Mouse (Mus musculus): Measurements from ENCODE around the gene Gm3424. TPM values are rescaled to one million over a fixed set of nuclear protein-coding genes. Genes with fewer than 3 reads are reported as not detected.
"Not testable (repeated sequence)": the region's sequence is repeated elsewhere in the genome, so short reads cannot be mapped to it uniquely, and the experiment has no call there.

Gene Gm3424
- not detected in 2 replicates for polyA plus RNA-seq (2015; fragmentation: Nextera tagmentation; extraction: Ambion mirVana)

- WGBS, result no CpG with 5 or more reads among the region's 3 CpGs
- not testable (repeated sequence) for H3K4me1 ChIP-seq (ENCODE audit: control insufficient read depth, insufficient read depth, low read length)
Measured at GRCm38 (mm10) chr14:5830229-5830628, at the start of gene Gm3424. Gene Gm3424 (minus strand): TSS chr14:5830329.

GRCm38 (mm10) chr14:5879791-5880190, 49.7 kb upstream of the Gm3424 start:
- WGBS, result 6% methylated on average over 18 of the region's 28 CpGs
- Histone ChIP-seq H3K4me2 (ENCODE audit: low read depth, low read length) (peak overlapping the region; percentile 55), H3K4me3 (replicated peaks; ENCODE audit: low read length) (peak overlapping the region; percentile 38)
- H3K27ac ChIP-seq (ENCODE audit: low read length); H3K36me3 ChIP-seq (ENCODE audit: control insufficient read depth, insufficient read depth, low read length); H3K27me3 ChIP-seq (ENCODE audit: control insufficient read depth, insufficient read depth, low read length); H3K9ac ChIP-seq (ENCODE audit: low read length); ATAC-seq (ENCODE audit: insufficient read depth, low FRiP score); H3K9me3 ChIP-seq (replicated peaks; ENCODE audit: control insufficient read depth, low read length); H3K4me1 ChIP-seq (ENCODE audit: control insufficient read depth, insufficient read depth, low read length): not testable (repeated sequence)

More at GRCm38 (mm10) chr14:5830229-5830628, at the start of gene Gm3424:
- H3K4me3 ChIP-seq (replicated peaks; ENCODE audit: low read length); H3K36me3 ChIP-seq (ENCODE audit: control insufficient read depth, insufficient read depth, low read length); ATAC-seq (ENCODE audit: insufficient read depth, low FRiP score); H3K27me3 ChIP-seq (ENCODE audit: control insufficient read depth, insufficient read depth, low read length); H3K27ac ChIP-seq (ENCODE audit: low read length); H3K4me2 ChIP-seq (ENCODE audit: low read depth, low read length); H3K9ac ChIP-seq (ENCODE audit: low read length); H3K9me3 ChIP-seq (replicated peaks; ENCODE audit: control insufficient read depth, low read length): not testable (repeated sequence)

- not testable (repeated sequence) for H3K9me3 ChIP-seq (replicated peaks; ENCODE audit: control insufficient read depth, low read length); H3K9ac ChIP-seq (ENCODE audit: low read length); H3K4me3 ChIP-seq (replicated peaks; ENCODE audit: low read length); H3K36me3 ChIP-seq (ENCODE audit: control insufficient read depth, insufficient read depth, low read length); H3K4me1 ChIP-seq (ENCODE audit: control insufficient read depth, insufficient read depth, low read length); H3K4me2 ChIP-seq (ENCODE audit: low read depth, low read length); ATAC-seq (ENCODE audit: insufficient read depth, low FRiP score); H3K27me3 ChIP-seq (ENCODE audit: control insufficient read depth, insufficient read depth, low read length); H3K27ac ChIP-seq (ENCODE audit: low read length)
- 12% methylated on average over 5 of the region's 11 CpGs for WGBS
Measured at GRCm38 (mm10) chr14:5879136-5879535, 49.0 kb upstream of the Gm3424 start.

- WGBS, result 68% methylated on average over 3 of the region's 3 CpGs
- H3K4me1 ChIP-seq (ENCODE audit: control insufficient read depth, insufficient read depth, low read length); H3K4me2 ChIP-seq (ENCODE audit: low read depth, low read length); H3K27ac ChIP-seq (ENCODE audit: low read length); H3K4me3 ChIP-seq (replicated peaks; ENCODE audit: low read length); H3K27me3 ChIP-seq (ENCODE audit: control insufficient read depth, insufficient read depth, low read length); H3K36me3 ChIP-seq (ENCODE audit: control insufficient read depth, insufficient read depth, low read length); ATAC-seq (ENCODE audit: insufficient read depth, low FRiP score); H3K9me3 ChIP-seq (replicated peaks; ENCODE audit: control insufficient read depth, low read length); H3K9ac ChIP-seq (ENCODE audit: low read length): not testable (repeated sequence)
Measured at GRCm38 (mm10) chr14:5855911-5856310, 25.8 kb upstream of the Gm3424 start.

- WGBS, result no CpG with 5 or more reads among the region's 47 CpGs
- H3K9me3 ChIP-seq (replicated peaks; ENCODE audit: control insufficient read depth, low read length); H3K4me1 ChIP-seq (ENCODE audit: control insufficient read depth, insufficient read depth, low read length); H3K36me3 ChIP-seq (ENCODE audit: control insufficient read depth, insufficient read depth, low read length); H3K4me3 ChIP-seq (replicated peaks; ENCODE audit: low read length); ATAC-seq (ENCODE audit: insufficient read depth, low FRiP score); H3K27me3 ChIP-seq (ENCODE audit: control insufficient read depth, insufficient read depth, low read length); H3K4me2 ChIP-seq (ENCODE audit: low read depth, low read length); H3K27ac ChIP-seq (ENCODE audit: low read length); H3K9ac ChIP-seq (ENCODE audit: low read length): not testable (repeated sequence)
Measured at GRCm38 (mm10) chr14:5812699-5813356, 17.3 kb downstream of the Gm3424 start.

- H3K27me3 ChIP-seq (ENCODE audit: control insufficient read depth, insufficient read depth, low read length); H3K27ac ChIP-seq (ENCODE audit: low read length); H3K4me3 ChIP-seq (replicated peaks; ENCODE audit: low read length); H3K9me3 ChIP-seq (replicated peaks; ENCODE audit: control insufficient read depth, low read length); ATAC-seq (ENCODE audit: insufficient read depth, low FRiP score); H3K9ac ChIP-seq (ENCODE audit: low read length); H3K4me2 ChIP-seq (ENCODE audit: low read depth, low read length); H3K36me3 ChIP-seq (ENCODE audit: control insufficient read depth, insufficient read depth, low read length); H3K4me1 ChIP-seq (ENCODE audit: control insufficient read depth, insufficient read depth, low read length): not testable (repeated sequence)
- WGBS, result no CpG with 5 or more reads among the region's 3 CpGs
Measured at GRCm38 (mm10) chr14:5807882-5808281, 22.2 kb downstream of the Gm3424 start, which contains the start of gene Gm3383. Gene Gm3383 (minus strand): TSS chr14:5807982.

Other genes with a start within 250 kb of the Gm3424 start
- not detected in 2 replicates for gene Gm8265, start 197.3 kb downstream of the Gm3424 start, polyA plus RNA-seq (2015; fragmentation: Nextera tagmentation; extraction: Ambion mirVana)
- not detected in 2 replicates for gene Gm9603, start 142.9 kb downstream of the Gm3424 start, polyA plus RNA-seq (2015; fragmentation: Nextera tagmentation; extraction: Ambion mirVana)
- gene Gm3373, start 88.8 kb downstream of the Gm3424 start, polyA plus RNA-seq (2015; fragmentation: Nextera tagmentation; extraction: Ambion mirVana), result not detected in 2 replicates
- 0.66 and 1.3 TPM in 2 replicates for gene Gm3383, start 22.3 kb downstream of the Gm3424 start, polyA plus RNA-seq (2015; fragmentation: Nextera tagmentation; extraction: Ambion mirVana)
- gene Gm8237, start 50.1 kb upstream of the Gm3424 start, polyA plus RNA-seq (2015; fragmentation: Nextera tagmentation; extraction: Ambion mirVana), result 0.42 and 0.46 TPM in 2 replicates
- gene Gm3248, start 131.4 kb upstream of the Gm3424 start, polyA plus RNA-seq (2015; fragmentation: Nextera tagmentation; extraction: Ambion mirVana), result 0.51 and 0.94 TPM in 2 replicates
- not detected in 2 replicates for gene Gm3453, start 148.8 kb upstream of the Gm3424 start, polyA plus RNA-seq (2015; fragmentation: Nextera tagmentation; extraction: Ambion mirVana)
- gene Gm6337, start 227.9 kb upstream of the Gm3424 start, polyA plus RNA-seq (2015; fragmentation: Nextera tagmentation; extraction: Ambion mirVana), result not detected in 2 replicates

Data from stomach, embryonic 16.5 days (tissue).